Mouse (Mus musculus) ES-E14 (cell line): ENCODE results near the gene Fgr. TPM values are rescaled to one million over a fixed set of nuclear protein-coding genes. Genes with fewer than 3 reads are reported as not detected.
"Not testable (repeated sequence)": the region's sequence is repeated elsewhere in the genome, so short reads cannot be mapped to it uniquely, and the experiment has no call there.

Source experiments
- DNase-seq: peaks from one replicate; pipeline ENCODE4 v3.0.0-alpha.2; 2013; ENCODE audit warnings: low read depth, low spot score
- H3K27ac ChIP-seq: 2 replicates; pipeline ENCODE4 v1.5.1; 2012; ENCODE audit warnings: low read depth, mild to moderate bottlenecking, low read length, moderate library complexity, mixed read lengths; ENCODE audit not compliant: poor library complexity, insufficient read depth, severe bottlenecking
- H3K36me3 ChIP-seq: 2 replicates; pipeline ENCODE4 v1.6.1; 2012; ENCODE audit warnings: mild to moderate bottlenecking, low read length, moderate library complexity, mixed read lengths; ENCODE audit not compliant: control insufficient read depth, poor library complexity, insufficient read depth, severe bottlenecking
- H3K4me1 ChIP-seq, 2 experiments: fragments of 150-350 bp in 1 of 2; sonication (generic) in 1 of 2; 2 replicates each; pipeline ENCODE4 v1.6.1; 2012; ENCODE audit warnings: low read length in 2 of 2, mild to moderate bottlenecking in 1 of 2, mixed read lengths in 1 of 2; ENCODE audit not compliant: control insufficient read depth in 2 of 2, insufficient read depth in 2 of 2, poor library complexity in 1 of 2
- H3K4me3 ChIP-seq, 2 experiments: fragments of 150-350 bp in 1 of 2; sonication (generic) in 1 of 2; 2 replicates each; pipeline ENCODE4 v1.5.1; 2012; ENCODE audit warnings: low read length in 2 of 2, low read depth in 1 of 2, mild to moderate bottlenecking in 1 of 2, mixed read lengths in 1 of 2; ENCODE audit not compliant: insufficient read depth in 1 of 2, poor library complexity in 1 of 2, severe bottlenecking in 1 of 2
- H3K9ac ChIP-seq: 2 replicates; pipeline ENCODE4 v1.6.1; 2012; ENCODE audit warnings: low read depth, mild to moderate bottlenecking, low read length, mixed read lengths; ENCODE audit not compliant: poor library complexity, insufficient read depth, severe bottlenecking
- H3K9me3 ChIP-seq: fragments of 150-350 bp; sonication (generic); 2 replicates; pipeline ENCODE4 v1.6.1; 2012; ENCODE audit warnings: low read depth, mild to moderate bottlenecking, low read length; ENCODE audit not compliant: control insufficient read depth, insufficient read depth
- CHD2 ChIP-seq: IDR thresholded peaks from 2 replicates; pipeline ENCODE4 v1.6.1; 2014; ENCODE audit warnings: mild to moderate bottlenecking, low read depth, low read length, inconsistent platforms
- HCFC1 ChIP-seq: IDR thresholded peaks from 2 replicates; pipeline ENCODE4 v1.6.1; 2012; ENCODE audit warnings: low read length, inconsistent platforms, borderline replicate concordance; ENCODE audit not compliant: insufficient read depth
- MAFK ChIP-seq: IDR thresholded peaks from 2 replicates; pipeline ENCODE4 v1.6.1; 2014; ENCODE audit warnings: mild to moderate bottlenecking, low read depth, low read length, inconsistent platforms; ENCODE audit not compliant: insufficient read depth
- ZC3H11A ChIP-seq: IDR thresholded peaks from 2 replicates; pipeline ENCODE4 v1.6.1; 2012; ENCODE audit warnings: low read depth, mild to moderate bottlenecking, inconsistent platforms, low read length, borderline replicate concordance
- ZNF384 ChIP-seq: IDR thresholded peaks from 2 replicates; pipeline ENCODE4 v1.6.1; 2012; ENCODE audit warnings: low read depth, low read length, inconsistent platforms
- in situ Hi-C, 2 experiments: fragments of 600-800 bp; cut with MboI; formaldehyde crosslinking; loops; one replicate each; pipeline ENCODE4 v1.15.1; 2025; ENCODE audit warnings: low sequenced_read_pairs in 2 of 2, inconsistent platforms in 1 of 2; ENCODE audit not compliant: unreplicated experiment in 2 of 2
- total RNA-seq: library from RNA; depleted of rRNA; stranded (reverse); fragments of 300-350 nt; gene quantifications from 2 replicates; pipeline ENCODE4 v1.2.3, GENCODE M21; 2012; rRNA removed

The Fgr gene
- 1.3 and 1.8 TPM in 2 replicates for total RNA-seq

DNA sequence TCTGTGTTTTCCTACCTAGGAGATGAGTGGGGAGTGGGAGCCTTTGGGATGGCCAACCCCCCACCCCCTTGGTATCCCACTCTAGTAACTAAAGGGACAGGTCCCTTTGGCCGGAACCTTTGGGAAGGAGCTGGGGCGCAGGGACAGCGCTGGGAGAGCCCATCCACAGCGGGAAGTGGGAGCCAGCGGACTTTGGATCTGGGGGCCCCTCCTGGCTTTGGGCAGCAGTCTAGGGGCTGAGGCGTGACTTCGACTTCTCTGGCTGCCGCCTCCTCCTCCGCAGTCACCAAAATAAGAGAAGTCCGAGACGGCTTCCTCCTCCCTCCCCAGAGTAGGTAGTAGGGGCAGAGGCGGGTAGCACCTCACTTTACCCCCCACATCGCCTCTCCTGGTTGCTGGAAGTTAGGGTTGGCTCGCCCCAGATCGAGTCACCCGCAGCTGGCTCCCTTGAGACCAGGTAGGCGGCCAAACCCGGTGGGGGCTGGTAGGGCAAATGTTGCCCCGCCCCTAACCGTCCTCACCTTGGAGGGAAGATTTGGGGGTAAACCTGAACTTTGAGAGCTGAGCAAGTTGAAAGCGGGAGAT, at the start of gene Fgr:
Gene Fgr (plus strand): TSS at position 282 of the 585 bp plus-strand sequence.
- no peak for TF ChIP-seq ZC3H11A
- TF ChIP-seq CHD2, result no peak
- TF ChIP-seq HCFC1, result no peak
- TF ChIP-seq MAFK, result no peak
- TF ChIP-seq ZNF384, result no peak
- in situ Hi-C loops, result no loop called here
- peak within 1 kb of the TSS; percentile 52; the same call in 1 of the 2 replicates for H3K9ac ChIP-seq
- DNase-seq, result no peak
- H3K36me3 ChIP-seq, result no peaks in the 10 kb centered on the region
- peaks cover 19 to 64% of the 10 kb centered on the region in 2 experiments for H3K4me1 ChIP-seq
- peak within 1 kb of the TSS; percentile 37 to 50 for H3K4me3 ChIP-seq
- H3K9me3 ChIP-seq, result no peaks in the 10 kb centered on the region
- peak within 1 kb of the TSS; percentile 79; the same call in 1 of the 2 replicates for H3K27ac ChIP-seq

DNA sequence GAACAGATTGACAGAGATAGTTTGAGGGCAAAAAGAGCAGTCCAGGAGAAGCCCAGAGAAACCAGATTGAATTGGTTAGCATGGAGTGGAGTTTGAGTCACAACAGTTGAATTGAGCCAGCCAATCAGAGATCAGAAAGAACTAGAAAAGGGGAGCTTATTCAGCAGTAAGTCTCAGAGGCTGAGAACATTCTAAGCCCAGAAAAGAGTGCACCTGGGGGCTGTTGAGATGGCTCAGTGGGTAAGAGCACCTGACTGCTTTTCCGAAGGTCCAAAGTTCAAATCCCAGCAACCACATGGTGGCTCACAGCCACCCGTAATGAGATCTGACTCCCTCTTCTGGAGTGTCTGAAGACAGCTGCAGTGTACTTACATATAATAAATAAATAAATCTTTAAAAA, 47.4 kb upstream of the Fgr start:
- H3K27ac ChIP-seq, H3K36me3 ChIP-seq, H3K4me1 ChIP-seq, in situ Hi-C loops, H3K4me3 ChIP-seq, H3K9ac ChIP-seq, DNase-seq, H3K9me3 ChIP-seq: not testable (repeated sequence)

DNA sequence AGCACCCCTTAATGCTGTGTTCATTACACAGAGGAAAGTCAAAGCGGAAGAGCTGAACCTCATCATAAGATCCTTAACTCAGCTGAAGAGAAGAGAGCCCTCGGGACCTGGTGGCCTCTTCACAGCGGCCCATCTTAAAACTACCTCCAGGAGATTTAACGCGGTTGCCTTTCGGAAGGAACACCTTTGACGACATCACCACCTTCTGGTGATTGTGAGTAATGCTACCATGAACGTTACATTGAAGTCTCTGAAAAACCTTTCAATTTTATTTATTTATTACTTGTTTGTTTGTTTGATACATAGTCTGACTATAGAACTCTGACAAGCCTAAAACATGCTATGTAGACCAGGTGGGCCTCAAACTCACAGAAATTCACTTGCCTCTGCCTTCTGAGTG, 43.1 kb upstream of the Fgr start:
- peak; percentile 69 for DNase-seq
- Histone ChIP-seq H3K9me3 (no peaks in the 10 kb centered on the region), H3K27ac (no peak overlapping the region), H3K36me3 (no peaks in the 10 kb centered on the region), H3K9ac (no peak overlapping the region), H3K4me3 (0 out of 4 replicates have a peak overlapping the region, but pooled peaks of 1 of the 2 experiments have one; percentile 12), H3K4me1 (no peaks in the 10 kb centered on the region)
- in situ Hi-C loops, result no loop called here
- TF ChIP-seq HCFC1 (no peak), ZC3H11A (peak; percentile 60; the same call in 1 of the 2 replicates), ZNF384 (no peak)

DNA sequence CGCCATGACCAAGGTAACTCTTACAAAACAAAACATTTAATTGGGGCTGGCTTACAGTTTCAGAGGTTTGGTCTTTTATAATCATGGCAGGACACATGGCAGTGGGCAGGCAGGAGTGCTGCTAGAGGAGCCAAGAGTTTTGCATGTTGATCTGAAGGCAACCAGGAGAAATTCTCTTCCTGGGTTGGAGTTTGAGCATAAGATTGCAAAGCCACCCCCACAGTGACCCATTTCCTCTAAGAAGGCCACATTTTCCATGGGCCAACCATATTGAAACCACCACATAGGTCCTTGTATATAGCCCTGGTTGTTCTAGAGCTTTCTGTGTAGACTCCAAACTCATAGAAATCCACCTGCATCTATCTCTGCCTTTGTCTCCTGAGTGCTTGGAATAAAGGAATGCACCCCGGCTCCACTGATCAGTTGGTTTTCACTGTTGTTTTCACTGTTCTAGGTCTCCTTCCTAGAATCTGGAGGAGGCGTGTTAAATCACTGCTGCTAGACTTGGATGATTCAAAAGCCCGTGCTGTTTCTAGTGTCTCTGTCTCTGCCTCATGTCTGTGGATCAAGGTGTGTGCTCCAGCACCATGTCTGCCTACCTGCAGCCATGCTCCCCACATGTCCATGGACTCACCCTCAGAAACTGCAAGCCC, 41.0 kb upstream of the Fgr start:
- TF ChIP-seq ZNF384 (no peak), HCFC1 (no peak), CHD2 (no peak), MAFK (no peak), ZC3H11A (no peak)
- no peak overlapping the region for H3K9ac ChIP-seq
- H3K27ac ChIP-seq, result no peak overlapping the region
- in situ Hi-C loops, result no loop called here
- H3K9me3 ChIP-seq, result no peaks in the 10 kb centered on the region
- H3K4me3 ChIP-seq, result no peak overlapping the region
- no peak for DNase-seq
- H3K4me1 ChIP-seq, result peaks cover 1 to 4% of the 10 kb centered on the region in 2 experiments; a peak in 2 of 4 replicates
- no peaks in the 10 kb centered on the region for H3K36me3 ChIP-seq

DNA sequence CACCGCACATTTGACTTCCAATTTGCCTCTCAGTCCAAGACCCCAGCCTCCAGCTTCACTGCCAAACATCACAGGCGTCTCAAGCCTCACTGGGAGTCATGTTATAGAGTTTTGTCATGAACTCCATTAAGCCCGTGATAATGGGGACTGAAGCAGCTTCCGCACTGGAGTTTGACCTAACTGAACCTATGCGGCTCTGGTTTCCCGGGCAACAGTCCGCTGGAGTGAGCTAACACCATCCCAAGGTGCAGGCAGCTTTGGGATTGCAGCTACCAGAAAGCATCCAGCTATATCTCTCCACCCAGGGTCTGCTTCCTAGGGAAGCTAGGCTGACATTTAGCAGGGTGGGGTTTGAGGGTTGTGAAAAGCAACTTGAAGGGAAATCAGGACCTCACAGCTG, 39.3 kb upstream of the Fgr start:
- in situ Hi-C loops, result no loop called here
- Histone ChIP-seq H3K9ac (no peak overlapping the region), H3K9me3 (no peaks in the 10 kb centered on the region), H3K36me3 (no peaks in the 10 kb centered on the region), H3K4me1 (peaks cover 3 to 4% of the 10 kb centered on the region in 2 experiments; a peak in 3 of 4 replicates), H3K4me3 (no peak overlapping the region), H3K27ac (no peak overlapping the region)
- DNase-seq, result no peak
- TF ChIP-seq ZNF384 (no peak), HCFC1 (no peak), MAFK (no peak), ZC3H11A (no peak), CHD2 (no peak)
